Mouse (Mus musculus): Measurements from ENCODE around the gene Rnf222.

Gene Rnf222

DNA sequence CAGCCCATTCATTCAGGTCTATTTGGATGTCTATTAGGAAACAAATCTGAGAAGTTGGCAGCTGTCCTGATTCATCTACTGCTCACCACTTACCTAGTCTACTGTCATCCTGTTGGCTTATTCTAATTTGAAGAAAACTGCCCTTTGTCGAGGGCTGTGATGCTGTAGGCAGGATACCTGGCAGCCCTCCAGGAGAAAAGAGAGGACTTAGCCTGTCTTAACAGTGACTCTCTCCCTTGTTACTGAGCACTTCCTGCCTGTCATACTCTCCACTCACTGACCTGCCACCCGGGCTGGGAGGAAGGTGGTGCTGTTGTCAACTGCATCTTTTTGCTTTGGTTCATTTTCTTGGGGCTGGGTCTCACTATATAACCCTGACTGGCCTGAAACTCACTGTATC, 2.3 kb downstream of the Rnf222 start:
- DNase-seq (ENCODE audit: low read depth, low spot score): no peak

DNA sequence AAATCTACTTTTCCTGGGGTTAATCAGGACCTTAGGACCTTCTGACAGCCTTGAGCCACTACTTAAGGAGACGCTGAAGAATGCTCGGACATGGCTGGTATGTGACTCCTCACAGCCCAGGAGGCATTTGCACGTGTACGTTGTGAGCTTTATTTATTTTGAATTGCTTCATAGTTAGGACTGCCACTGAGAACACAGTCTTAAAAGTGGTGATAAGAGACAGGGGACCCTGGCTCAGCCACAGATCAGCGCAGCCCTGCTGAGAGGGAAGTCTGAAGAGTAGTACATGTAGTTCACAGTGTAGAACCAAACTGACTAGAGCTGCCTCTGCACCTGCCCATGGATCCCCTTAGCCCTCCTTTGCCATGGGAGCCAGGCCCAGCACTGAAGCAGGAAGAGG, 3.5 kb downstream of the Rnf222 start:
- DNase-seq (ENCODE audit: low read depth, low spot score): no peak

DNA sequence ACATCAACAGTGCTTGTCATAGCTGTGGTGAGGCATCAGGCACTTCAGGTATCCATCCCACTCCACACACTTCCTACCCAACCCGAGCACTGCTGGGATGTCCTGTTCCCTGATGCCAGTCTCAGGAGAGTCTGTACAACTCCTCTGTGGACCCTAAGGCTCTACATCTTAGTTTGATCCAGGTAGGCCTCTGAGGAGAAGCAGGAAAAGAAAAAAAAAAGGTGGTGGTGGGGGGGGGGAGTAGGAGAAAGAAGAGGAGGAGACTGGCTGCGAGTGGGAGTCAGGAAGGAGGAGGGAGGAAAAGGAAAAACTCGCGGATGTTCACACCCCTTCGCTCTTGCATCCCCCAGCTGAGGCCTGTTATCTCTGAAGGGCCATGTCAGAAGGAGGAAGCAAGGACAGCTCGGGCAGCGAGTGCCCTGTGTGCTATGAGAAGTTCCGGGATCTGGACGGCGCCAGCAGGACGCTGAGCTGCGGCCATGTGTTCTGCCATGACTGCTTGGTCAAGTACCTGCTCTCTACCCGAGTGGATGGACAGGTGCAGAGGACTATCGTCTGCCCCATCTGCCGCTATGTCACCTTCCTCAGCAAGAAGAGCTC, 4.0 kb downstream of the Rnf222 start:
- DNase-seq (ENCODE audit: low read depth, low spot score): no peak

GRCm38 (mm10) chr11:68893911-68894464, 5.6 kb downstream of the Rnf222 start:
- no peak for DNase-seq (ENCODE audit: low read depth, low spot score)

- no peak for DNase-seq (ENCODE audit: low read depth, low spot score)
Observed at GRCm38 (mm10) chr11:68896247-68896646, 7.9 kb downstream of the Rnf222 start.

- no peak for DNase-seq (ENCODE audit: low read depth, low spot score)
Observed at GRCm38 (mm10) chr11:68897120-68897519, 8.8 kb downstream of the Rnf222 start.

DNA sequence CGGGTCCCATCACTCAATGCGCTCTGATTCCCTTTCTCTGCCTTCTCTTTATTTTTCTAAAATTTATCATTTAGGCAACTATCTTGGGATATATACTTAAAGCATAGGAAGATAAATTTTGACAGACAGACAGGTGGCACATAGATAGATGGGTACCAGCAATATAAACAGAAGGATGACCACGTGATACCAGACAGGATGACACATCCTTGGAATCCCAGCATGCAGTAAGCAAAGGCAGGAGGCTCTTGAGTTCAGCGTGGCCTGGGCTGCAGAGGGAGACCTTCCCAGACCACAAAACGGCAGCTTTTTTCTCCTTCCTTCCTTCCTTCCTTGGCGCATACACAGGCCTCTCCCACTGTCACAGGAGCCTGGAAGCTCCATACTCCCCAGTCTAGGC, 9.5 kb downstream of the Rnf222 start:
- no peak for DNase-seq (ENCODE audit: low read depth, low spot score)

DNA sequence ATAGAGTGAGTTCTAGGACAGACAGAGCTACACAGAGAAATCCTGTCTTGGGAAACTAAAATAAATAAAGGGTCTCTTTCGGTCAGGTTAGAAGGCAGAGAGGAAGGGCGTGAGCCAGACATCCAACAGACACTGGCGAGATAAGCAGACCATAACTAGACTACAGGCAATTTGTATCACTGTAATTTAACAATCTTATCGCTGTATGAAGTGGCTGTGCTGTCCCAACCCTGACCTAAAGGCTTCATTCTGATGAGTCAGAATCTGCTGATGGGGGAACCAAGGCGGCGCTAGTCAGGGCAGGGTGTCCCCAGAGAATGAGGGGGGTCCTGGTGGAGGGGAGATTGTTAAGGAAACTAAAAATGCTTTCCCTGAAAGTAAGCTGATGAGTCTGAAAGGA, 10.4 kb downstream of the Rnf222 start:
- DNase-seq (ENCODE audit: low read depth, low spot score): no peak

DNA sequence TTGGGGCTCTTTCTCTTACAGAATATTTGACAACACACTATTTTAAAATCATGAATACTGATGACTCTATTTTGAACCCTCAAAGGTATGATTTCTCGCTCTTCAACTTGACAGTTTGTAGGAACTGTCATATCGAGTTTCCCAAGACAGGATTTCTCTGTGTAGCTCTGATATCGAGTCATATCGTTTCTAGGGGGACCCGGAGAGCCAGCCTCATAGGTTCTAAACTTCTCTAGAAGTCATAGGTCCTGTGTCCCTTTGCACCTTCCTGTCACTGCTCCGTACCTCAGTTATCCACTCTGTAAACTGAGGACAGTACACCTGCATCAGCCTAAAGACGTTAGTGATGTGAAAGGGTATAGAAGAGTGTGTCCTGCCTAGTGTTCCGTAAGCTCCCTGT, 11.5 kb downstream of the Rnf222 start:
- DNase-seq (ENCODE audit: low read depth, low spot score): no peak

- no peak for DNase-seq (ENCODE audit: low read depth, low spot score)
Observed at GRCm38 (mm10) chr11:68900519-68901350, 12.4 kb downstream of the Rnf222 start.

DNA sequence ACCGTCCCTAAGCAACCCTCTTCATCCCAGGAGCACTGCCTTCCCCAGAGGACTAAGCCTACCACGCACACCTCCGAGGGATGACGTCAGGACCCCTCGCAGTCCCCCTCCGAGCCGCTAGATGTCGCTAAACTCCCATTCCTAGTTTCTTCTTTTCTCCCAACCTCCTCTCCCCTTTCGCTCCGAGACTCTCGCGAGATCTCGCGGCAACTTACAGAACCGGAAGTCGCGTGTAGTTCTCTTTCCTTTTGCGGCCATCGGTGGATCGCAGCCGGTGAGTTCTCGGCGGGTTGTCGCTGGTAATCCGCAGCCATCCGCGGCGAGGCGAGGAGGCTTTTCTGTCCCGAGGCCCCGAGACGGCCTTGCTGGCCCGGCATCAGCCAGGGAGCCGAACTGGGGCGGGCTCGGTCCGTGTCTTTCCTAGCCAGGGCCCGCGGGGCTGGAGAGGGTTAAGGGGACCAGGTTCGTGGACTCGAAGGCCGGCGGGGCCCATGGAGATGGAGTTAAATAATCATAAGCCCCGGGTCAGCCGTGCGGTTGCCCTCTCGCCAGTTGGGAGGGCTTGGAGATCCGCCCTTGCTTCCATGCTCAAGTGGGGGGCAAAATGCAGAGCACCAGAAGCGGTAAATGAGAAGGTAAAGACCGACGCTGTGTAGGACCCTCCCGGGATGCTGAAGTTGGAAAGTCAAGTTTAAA, 13.1 kb downstream of the Rnf222 start, which contains the start of gene Rpl26:
Rpl26 (plus strand) TSS at position 233 of the 696 bp plus-strand sequence.
- DNase-seq (ENCODE audit: low read depth, low spot score): peak; percentile 99

GRCm38 (mm10) chr11:68902047-68902364, 13.7 kb downstream of the Rnf222 start:
- no peak for DNase-seq (ENCODE audit: low read depth, low spot score)

DNA sequence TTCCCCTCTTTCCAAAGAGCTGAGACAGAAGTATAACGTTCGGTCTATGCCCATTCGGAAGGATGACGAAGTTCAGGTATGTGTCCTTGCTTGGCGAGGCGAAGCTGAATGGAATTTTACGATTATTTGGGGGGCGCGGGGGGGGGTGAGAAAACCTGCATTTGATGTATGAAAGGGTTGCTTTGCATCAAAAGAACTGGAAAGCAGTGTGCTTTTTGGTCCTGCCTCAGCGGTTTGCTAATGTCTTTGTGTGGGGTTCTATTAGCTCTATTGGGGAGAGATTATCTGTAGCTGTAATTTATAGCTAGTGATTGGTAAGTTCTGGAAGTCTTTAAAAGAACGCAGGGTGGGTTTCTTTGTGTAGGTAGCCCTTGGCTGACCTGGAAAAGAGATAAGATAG, 14.0 kb downstream of the Rnf222 start:
- DNase-seq (ENCODE audit: low read depth, low spot score): no peak

DNA sequence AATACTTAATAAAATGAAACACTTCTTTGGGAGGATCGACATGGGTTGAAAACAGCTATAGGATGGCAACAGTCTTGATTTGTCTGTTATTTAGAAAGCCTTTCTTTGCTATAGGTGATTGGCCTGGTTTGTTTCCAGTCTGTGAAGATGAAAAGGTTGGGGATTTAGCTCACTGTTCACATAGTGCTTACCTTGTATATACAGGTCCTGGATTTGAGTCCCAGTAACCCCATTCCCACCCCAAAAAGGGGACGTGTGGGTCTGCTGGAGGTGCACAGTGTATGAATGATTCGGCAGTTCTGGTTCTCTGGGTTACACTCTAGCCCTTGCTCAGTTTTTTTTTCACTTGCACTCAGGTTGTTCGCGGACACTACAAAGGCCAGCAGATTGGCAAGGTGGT, 14.5 kb downstream of the Rnf222 start:
- DNase-seq (ENCODE audit: low read depth, low spot score): no peak

GRCm38 (mm10) chr11:68903775-68904174, 15.4 kb downstream of the Rnf222 start:
- DNase-seq (ENCODE audit: low read depth, low spot score): no peak

DNA sequence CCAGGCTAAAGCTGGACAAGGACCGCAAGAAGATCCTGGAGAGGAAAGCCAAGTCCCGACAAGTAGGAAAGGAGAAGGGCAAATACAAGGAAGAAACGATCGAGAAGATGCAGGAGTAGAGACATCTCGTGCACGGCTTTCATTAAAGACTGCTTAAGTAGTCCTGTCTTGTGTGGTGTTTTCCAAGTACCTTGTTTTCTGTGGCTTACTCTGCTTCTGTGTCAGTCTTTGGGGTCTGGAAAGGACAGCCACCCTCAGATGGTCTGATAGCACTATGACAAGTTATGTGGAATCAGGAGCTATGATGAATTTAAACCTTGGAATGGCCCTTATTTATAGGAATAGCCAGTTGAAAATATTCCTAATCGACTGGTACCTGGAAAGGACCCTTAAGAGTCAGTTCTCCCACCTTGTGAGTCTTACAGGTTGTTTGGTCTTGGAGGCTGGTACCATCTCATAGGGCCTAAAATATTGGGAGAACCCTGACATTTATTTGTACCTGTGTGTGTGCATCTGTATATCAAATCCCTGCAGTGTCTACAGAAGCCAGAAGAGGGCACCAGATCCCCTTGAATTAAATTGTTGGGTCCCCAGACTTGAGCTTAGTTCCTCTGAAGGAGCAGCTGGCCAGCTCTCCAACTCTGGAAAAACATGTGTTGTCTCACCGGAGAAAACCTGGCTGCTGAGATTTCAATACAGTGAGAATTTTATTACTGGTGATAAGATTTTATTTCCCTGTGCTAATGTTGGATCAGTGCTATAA, 16.2 kb downstream of the Rnf222 start:
- peak; percentile 59 for DNase-seq (ENCODE audit: low read depth, low spot score)

DNA sequence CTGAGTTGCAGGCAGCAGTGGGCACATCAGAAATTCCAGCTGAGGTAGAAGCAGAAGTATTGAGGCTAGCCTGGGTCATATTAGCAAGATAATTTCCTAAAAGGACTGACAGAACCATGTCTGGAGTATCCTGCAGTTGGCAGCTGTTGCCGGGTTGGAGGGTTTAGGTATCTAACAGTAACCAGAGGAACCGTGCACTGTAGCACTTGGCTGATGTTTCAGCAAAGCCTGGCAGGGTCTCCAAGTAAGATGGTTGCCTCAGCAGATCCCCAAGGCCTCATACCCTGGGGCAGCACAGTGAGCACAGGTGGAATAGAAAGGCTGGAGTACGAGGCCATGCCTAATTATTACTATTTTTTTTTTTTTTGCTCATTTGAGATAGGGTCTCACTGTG, 16.8 kb downstream of the Rnf222 start:
- DNase-seq (ENCODE audit: low read depth, low spot score): no peak

GRCm38 (mm10) chr11:68905665-68906460, 17.5 kb downstream of the Rnf222 start:
- DNase-seq (ENCODE audit: low read depth, low spot score): no peak

GRCm38 (mm10) chr11:68906461-68906790, 18.1 kb downstream of the Rnf222 start:
- no peak for DNase-seq (ENCODE audit: low read depth, low spot score)

- DNase-seq (ENCODE audit: low read depth, low spot score): no peak
Observed at GRCm38 (mm10) chr11:68907251-68907650, 18.9 kb downstream of the Rnf222 start.

Data from telencephalon, adult 2 months (tissue).